Mouse (Mus musculus) megakaryocyte-erythroid progenitor cell, adult 5 weeks (primary cell): ENCODE data around the gene P2rx5. TPM values are rescaled to one million over a fixed set of nuclear protein-coding genes. Genes with fewer than 3 reads are reported as not detected.

ENCODE experiments used
- polyA plus RNA-seq: library from polyadenylated mRNA; stranded (reverse); fragments of >175 nt; gene quantifications from 2 replicates; pipeline ENCODE4 v1.2.3, GENCODE M21; 2012

Gene P2rx5
- polyA plus RNA-seq: not detected in 2 replicates

GRCm38 (mm10) chr11:73159957-73160810 is at the start of gene P2rx5:
TSS of gene P2rx5 (plus strand) at chr11:73160421.

DNA sequence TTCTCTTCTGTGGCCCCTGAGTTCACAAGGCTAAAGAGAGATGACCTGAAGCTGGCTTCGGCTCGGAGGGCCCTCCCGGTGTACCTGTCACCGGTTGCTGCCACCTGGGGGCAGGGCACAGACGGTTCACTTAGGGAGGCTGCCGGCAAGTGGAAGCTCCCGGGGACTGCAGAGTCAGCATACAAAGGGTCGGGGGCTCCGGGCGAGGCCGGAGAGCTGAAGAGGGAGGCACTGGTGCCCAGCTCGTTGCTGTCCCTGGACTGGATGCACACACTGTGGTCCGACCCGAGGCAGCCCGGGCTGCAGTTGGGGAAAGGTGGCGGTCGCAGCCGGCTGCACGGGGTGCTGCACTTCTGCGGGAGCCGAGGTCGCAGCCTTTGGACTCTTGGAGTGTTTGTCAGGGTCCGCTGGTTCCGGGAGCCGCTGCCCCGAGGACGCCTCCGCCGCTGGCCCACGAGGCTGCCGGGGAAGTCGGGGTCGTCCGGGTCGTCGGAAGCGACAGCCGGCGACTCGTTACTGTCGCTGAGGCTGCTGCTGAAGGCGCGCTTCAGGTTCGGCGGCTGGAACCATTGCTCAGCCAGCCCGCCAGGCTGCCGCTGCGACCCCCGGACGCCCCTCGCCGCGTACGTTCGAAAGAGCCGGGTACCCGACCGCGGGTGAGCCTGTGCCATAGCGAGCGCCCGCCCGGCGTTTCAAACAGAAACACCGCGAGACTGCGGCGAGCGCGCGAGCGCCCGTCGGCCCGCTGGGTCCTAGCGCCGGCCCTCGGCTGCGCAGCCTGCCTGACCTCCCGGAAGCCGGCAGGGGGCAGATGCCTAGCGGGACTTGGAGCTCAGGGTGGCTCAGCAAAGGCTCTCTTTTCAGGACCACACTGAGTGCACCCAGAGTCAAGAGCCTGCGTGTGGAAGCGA is 22.4 kb upstream of the P2rx5 start, which contains the start of gene Haspin:
Gene Haspin, minus strand, starts transcription at position 704 of the 911 bp plus-strand sequence.

DNA sequence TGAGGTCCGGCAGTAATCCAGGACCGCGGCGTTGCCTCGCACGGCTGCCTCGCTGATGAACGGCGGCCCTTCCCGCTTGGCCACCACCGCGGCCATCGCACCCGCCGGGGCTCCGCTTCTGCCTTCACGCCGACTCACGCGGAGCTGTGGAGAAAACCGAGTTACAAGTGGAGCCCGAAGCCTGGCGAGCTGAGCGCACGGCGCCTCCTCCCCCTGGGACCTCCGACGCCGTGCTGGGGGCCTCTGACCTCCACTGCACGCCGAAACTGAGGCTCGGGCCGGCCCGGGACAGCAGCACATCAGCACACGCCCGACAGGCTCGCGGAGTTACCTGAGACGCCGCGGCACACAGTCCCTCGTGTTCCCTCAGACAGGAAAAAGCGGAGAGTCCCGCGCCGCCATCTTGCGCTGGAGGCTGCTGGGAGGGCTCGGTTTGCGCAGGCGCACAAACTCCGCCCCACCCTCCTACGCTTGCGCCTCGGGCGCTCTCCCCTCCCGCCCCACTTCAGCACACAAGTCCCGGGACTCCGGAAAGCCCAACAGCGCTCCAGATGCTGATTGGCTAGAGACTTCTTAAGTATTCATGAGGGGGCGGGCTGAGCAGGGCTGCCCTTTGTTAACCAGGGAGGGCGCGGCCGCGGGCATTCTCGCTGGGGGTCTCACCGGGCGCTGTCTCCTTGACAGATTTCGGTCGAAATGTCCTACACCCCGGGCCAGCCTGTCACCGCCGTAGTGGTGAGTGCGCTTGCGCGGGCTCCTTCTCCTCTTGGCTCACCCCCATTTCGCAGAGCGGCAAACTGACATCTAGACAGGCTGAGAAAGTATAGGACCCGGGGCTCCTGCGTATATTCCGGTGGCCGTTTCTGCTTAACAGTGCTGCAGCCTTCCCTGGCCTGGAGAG is 16.6 kb downstream of the P2rx5 start, which contains the start of the genes Emc6 and Tax1bp3:
Gene Emc6, minus strand, starts transcription at position 430 of the 901 bp plus-strand sequence.
Gene Tax1bp3, plus strand, starts transcription at position 476 of the 901 bp plus-strand sequence.

DNA sequence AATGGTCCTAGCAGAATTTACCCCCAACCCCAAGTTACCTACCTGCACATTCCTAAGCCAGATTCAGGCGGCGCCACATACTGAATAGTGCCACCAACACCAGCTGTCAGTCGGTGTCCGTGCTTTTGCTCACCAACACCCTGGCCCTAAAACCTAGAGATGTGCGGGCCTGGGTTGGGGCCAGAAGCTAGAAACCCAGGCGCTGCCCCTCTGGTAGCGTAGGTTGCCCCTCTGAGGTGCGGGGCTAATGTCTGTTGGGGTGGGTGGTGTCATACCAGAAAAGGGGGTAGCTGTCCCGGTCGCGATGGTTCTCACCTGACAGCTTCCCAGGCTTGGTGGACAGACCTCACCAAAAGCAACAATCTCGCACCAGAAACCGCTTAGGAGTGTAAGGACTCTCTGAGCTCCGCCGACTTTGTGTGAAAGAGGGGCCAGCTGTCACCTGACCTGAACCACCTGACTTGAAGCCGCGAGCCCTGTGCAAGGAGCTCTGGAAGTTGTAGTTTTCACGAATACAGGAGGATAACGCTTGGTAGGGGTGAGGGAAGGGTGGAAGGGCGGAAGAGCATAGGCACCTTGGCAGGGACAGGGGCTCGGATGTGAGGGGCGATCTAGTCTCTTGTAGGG is 38.5 kb downstream of the P2rx5 start, which contains the start of gene Ctns:
Gene Ctns, minus strand, starts transcription at position 440 of the 627 bp plus-strand sequence.

DNA sequence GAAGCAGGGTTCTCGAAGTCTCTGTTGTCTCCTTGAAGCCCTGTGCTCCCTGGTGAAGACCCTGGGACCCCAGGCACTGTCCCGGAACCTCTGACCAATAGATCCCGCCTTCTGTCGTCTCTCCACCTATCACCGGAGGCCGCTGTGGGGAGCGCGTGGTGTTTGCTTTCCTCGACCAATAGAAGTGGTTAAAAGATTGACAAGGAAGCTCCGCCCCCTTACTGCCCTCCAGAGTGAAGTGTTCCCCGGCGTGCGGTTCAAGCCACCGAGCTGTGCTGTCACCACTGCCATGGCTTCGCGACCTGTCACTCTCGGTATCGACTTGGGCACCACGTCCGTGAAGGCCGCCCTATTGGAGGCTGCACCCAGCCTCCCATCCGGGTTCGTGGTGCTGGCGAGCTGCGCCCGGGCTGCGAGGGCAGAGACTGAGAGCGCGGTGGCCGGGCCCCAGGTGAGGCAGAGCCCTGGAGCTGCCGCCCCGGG is 39.0 kb downstream of the P2rx5 start, which contains the start of gene Shpk:
Gene Shpk, plus strand, starts transcription at position 231 of the 483 bp plus-strand sequence.

Other genes with a start within 250 kb of the P2rx5 start
- 124 and 141 TPM in 2 replicates for gene Atp2a3, start 199.3 kb upstream of the P2rx5 start, polyA plus RNA-seq
- 15.7 and 18.7 TPM in 2 replicates for gene P2rx1, start 161.3 kb upstream of the P2rx5 start, polyA plus RNA-seq
- 1.5 and 2.8 TPM in 2 replicates for gene Camkk1, start 141.4 kb upstream of the P2rx5 start, polyA plus RNA-seq
- gene Ncbp3, start 112.6 kb upstream of the P2rx5 start, polyA plus RNA-seq: 7.0 and 8.2 TPM in 2 replicates
- gene Itgae, start 69.8 kb upstream of the P2rx5 start, polyA plus RNA-seq: 0.05 and 0.09 TPM in 2 replicates
- 6.9 and 12.1 TPM in 2 replicates for gene Haspin, start 22.1 kb upstream of the P2rx5 start, polyA plus RNA-seq
- gene Emc6, start 16.6 kb downstream of the P2rx5 start, polyA plus RNA-seq: 156 and 168 TPM in 2 replicates
- gene Tax1bp3, start 16.7 kb downstream of the P2rx5 start, polyA plus RNA-seq: 6.4 and 8.2 TPM in 2 replicates
- 5.6 and 6.5 TPM in 2 replicates for gene Ctns, start 38.6 kb downstream of the P2rx5 start, polyA plus RNA-seq
- gene Shpk, start 39.0 kb downstream of the P2rx5 start, polyA plus RNA-seq: 1.2 and 1.3 TPM in 2 replicates
- not detected in 2 replicates for gene Trpv1, start 73.9 kb downstream of the P2rx5 start, polyA plus RNA-seq
- not detected in 2 replicates for gene Trpv3, start 107.0 kb downstream of the P2rx5 start, polyA plus RNA-seq
- gene Aspa, start 169.2 kb downstream of the P2rx5 start, polyA plus RNA-seq: 0.01 TPM in 1 of 2 replicates, not detected in the other
- not detected in 2 replicates for gene Gm49340, start 169.3 kb downstream of the P2rx5 start, polyA plus RNA-seq
- not detected in 2 replicates for gene Spata22, start 169.3 kb downstream of the P2rx5 start, polyA plus RNA-seq
- gene Olfr20, start 190.4 kb downstream of the P2rx5 start, polyA plus RNA-seq: not detected in 2 replicates
- not detected in 2 replicates for gene Olfr376, start 210.8 kb downstream of the P2rx5 start, polyA plus RNA-seq
- 0.01 TPM in 1 of 2 replicates, not detected in the other for gene Olfr1, start 239.2 kb downstream of the P2rx5 start, polyA plus RNA-seq